Mouse (Mus musculus): ENCODE results near the gene Sult6b1. TPM values are rescaled to one million over a fixed set of nuclear protein-coding genes. Genes with fewer than 3 reads are reported as not detected.
A peak's percentile ranks its signal among the peaks of the same experiment; 100 is the strongest.

Sult6b1 gene
- polyA plus RNA-seq (2012; rRNA removed) (0.11 TPM in 1 of 2 replicates, not detected in the other), polyA plus RNA-seq (2014; fragmentation: Nextera tagmentation; extraction: Ambion mirVana) (0.11 and 0.15 TPM in 2 replicates)

DNA sequence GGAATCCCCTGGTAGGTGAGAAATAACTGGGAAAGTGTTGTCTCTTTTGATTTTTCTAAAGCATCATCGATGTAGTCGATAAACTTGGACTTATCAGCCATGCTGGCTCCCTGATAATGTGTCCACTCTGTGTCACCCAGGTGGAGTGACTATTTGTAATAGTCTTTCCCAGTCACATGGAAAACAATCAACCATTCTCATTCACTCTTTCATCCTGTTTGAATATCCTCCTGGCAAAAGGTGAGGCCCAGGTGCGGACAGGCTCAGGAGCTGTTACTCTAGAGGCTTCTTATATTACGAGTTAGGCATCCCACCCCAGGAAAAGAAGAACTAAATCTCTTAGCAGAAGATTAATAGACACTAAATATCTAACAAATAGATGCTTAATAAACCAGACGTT, at the start of gene Sult6b1:
Sult6b1 (minus strand) TSS at position 101 of the 400 bp plus-strand sequence.
- Histone ChIP-seq H3K4me3 (replicated peaks; ENCODE audit: low read length) (no peak within 1 kb of the TSS), H3K27me3 (ENCODE audit: control insufficient read depth, insufficient read depth, low read length) (no peaks in the 10 kb centered on the region), H3K36me3 (ENCODE audit: control insufficient read depth, insufficient read depth, low read length) (no peaks in the 10 kb centered on the region), H3K9ac (ENCODE audit: low read depth, low read length, severe bottlenecking) (no peak within 1 kb of the TSS), H3K4me2 (replicated peaks; ENCODE audit: low read depth, low read length, severe bottlenecking) (no peak within 1 kb of the TSS), H3K4me1 (ENCODE audit: control insufficient read depth, insufficient read depth, low read length) (no peaks in the 10 kb centered on the region), H3K27ac (replicated peaks; ENCODE audit: low read depth, low read length) (no peak within 1 kb of the TSS), H3K9me3 (ENCODE audit: control insufficient read depth, low read length) (no peaks in the 10 kb centered on the region)
- TF ChIP-seq POLR2A (IDR thresholded peaks at IDR 0.05; ENCODE audit: borderline replicate concordance, extremely low read depth, insufficient read depth, insufficient read length): no peak
- whole genome bisulfite sequencing: 79% methylated on average over 5 of the region's 5 CpGs
- ATAC-seq (ENCODE audit: low FRiP score, low read depth): no peak
- no peak for DNase-seq (ENCODE audit: low spot score)

DNA sequence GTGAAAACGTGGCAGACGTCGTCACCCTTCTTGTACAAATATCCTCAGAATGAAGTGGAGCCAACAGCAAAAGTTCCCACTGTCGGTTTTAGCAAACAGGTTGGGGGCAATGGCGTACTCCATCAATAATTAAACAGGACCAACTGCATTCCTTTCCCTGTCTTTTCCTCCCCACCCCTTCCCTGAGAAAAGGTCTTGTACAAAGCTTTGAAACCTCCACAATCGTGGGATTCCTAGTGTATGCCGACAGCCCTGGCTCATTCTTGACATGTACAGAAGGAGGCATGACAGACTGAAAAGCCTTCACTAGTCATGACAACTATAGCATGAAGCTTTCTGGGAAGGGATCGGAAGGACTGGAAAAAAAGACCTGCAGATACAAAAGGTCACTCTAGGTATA, 46.4 kb upstream of the Sult6b1 start:
- no peak for TF ChIP-seq POLR2A (IDR thresholded peaks at IDR 0.05; ENCODE audit: borderline replicate concordance, extremely low read depth, insufficient read depth, insufficient read length)
- DNase-seq (ENCODE audit: low spot score): peak; percentile 11
- ATAC-seq (ENCODE audit: low FRiP score, low read depth): no peak
- Histone ChIP-seq H3K4me2 (replicated peaks; ENCODE audit: low read depth, low read length, severe bottlenecking) (no peak overlapping the region), H3K9ac (ENCODE audit: low read depth, low read length, severe bottlenecking) (no peak overlapping the region), H3K4me1 (ENCODE audit: control insufficient read depth, insufficient read depth, low read length) (no peaks in the 10 kb centered on the region), H3K27me3 (ENCODE audit: control insufficient read depth, insufficient read depth, low read length) (no peaks in the 10 kb centered on the region), H3K27ac (replicated peaks; ENCODE audit: low read depth, low read length) (no peak overlapping the region), H3K36me3 (ENCODE audit: control insufficient read depth, insufficient read depth, low read length) (peaks cover 81% of the 10 kb centered on the region), H3K4me3 (replicated peaks; ENCODE audit: low read length) (no peak overlapping the region), H3K9me3 (ENCODE audit: control insufficient read depth, low read length) (no peaks in the 10 kb centered on the region)
- WGBS: 83% methylated on average over 8 of the region's 8 CpGs

DNA sequence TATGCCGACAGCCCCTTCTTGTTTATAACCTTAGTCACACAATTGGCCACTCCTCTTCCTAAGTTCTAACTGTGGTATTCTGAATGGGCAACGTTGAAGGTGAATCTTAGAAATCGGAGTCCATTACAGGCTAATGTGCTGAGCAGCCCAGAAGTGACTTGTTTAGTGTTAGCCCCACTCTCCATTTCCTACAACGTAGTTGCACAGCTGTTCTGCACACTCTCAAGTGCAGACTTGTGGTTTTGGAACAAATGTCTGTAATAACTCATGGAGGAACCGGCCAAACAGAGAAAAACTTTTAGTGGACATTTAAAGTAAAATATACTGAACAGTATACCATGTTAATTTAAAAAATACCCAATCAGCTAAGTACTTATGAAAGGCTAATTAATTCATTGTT, 45.3 kb upstream of the Sult6b1 start:
- Histone ChIP-seq H3K27me3 (ENCODE audit: control insufficient read depth, insufficient read depth, low read length) (no peaks in the 10 kb centered on the region), H3K36me3 (ENCODE audit: control insufficient read depth, insufficient read depth, low read length) (peaks cover 82% of the 10 kb centered on the region), H3K27ac (replicated peaks; ENCODE audit: low read depth, low read length) (no peak overlapping the region), H3K4me3 (replicated peaks; ENCODE audit: low read length) (no peak overlapping the region), H3K9me3 (ENCODE audit: control insufficient read depth, low read length) (no peaks in the 10 kb centered on the region), H3K9ac (ENCODE audit: low read depth, low read length, severe bottlenecking) (no peak overlapping the region), H3K4me2 (replicated peaks; ENCODE audit: low read depth, low read length, severe bottlenecking) (no peak overlapping the region), H3K4me1 (ENCODE audit: control insufficient read depth, insufficient read depth, low read length) (no peaks in the 10 kb centered on the region)
- ATAC-seq (ENCODE audit: low FRiP score, low read depth): no peak
- DNase-seq (ENCODE audit: low spot score): no peak
- no peak for TF ChIP-seq POLR2A (IDR thresholded peaks at IDR 0.05; ENCODE audit: borderline replicate concordance, extremely low read depth, insufficient read depth, insufficient read length)
- WGBS: 92% methylated on average over 5 of the region's 5 CpGs

- no peak for TF ChIP-seq POLR2A (IDR thresholded peaks at IDR 0.05; ENCODE audit: borderline replicate concordance, extremely low read depth, insufficient read depth, insufficient read length)
- no peaks in the 10 kb centered on the region for H3K9me3 ChIP-seq (ENCODE audit: control insufficient read depth, low read length)
- H3K4me2 ChIP-seq (replicated peaks; ENCODE audit: low read depth, low read length, severe bottlenecking): no peak overlapping the region
- DNase-seq (ENCODE audit: low spot score) (no peak), ATAC-seq (ENCODE audit: low FRiP score, low read depth) (no peak)
- no peak overlapping the region for H3K27ac ChIP-seq (replicated peaks; ENCODE audit: low read depth, low read length)
- H3K4me3 ChIP-seq (replicated peaks; ENCODE audit: low read length): no peak overlapping the region
- no peaks in the 10 kb centered on the region for H3K27me3 ChIP-seq (ENCODE audit: control insufficient read depth, insufficient read depth, low read length)
- peaks cover 83% of the 10 kb centered on the region for H3K36me3 ChIP-seq (ENCODE audit: control insufficient read depth, insufficient read depth, low read length)
- no peaks in the 10 kb centered on the region for H3K4me1 ChIP-seq (ENCODE audit: control insufficient read depth, insufficient read depth, low read length)
- no peak overlapping the region for H3K9ac ChIP-seq (ENCODE audit: low read depth, low read length, severe bottlenecking)
- 86% methylated on average over 5 of the region's 5 CpGs for WGBS
These were observed 44.4 kb upstream of the Sult6b1 start for GRCm38 (mm10) chr17:78951225-78951624.

DNA sequence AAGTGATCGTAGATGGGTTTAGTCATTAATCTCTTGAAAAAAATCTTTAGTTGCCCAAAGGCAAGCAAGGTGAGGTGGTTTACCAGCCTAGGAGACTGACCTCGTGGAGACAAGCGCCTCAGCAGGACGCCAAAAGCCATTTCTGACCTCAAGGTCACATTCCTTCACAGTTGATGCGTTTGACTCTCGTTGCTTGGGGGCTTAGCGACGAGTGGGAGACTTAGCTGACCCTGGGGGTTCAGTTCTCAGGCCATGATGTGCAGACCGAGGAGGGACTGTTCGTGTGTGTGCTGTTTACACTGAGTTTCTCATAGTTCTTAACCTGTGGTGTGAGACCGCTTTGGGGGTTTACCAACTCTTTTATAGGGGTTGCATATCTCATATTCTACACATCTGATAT, 35.8 kb upstream of the Sult6b1 start:
- H3K4me1 ChIP-seq (ENCODE audit: control insufficient read depth, insufficient read depth, low read length): peaks cover 2% of the 10 kb centered on the region
- DNase-seq (ENCODE audit: low spot score) (no peak), ATAC-seq (ENCODE audit: low FRiP score, low read depth) (no peak)
- no peaks in the 10 kb centered on the region for H3K9me3 ChIP-seq (ENCODE audit: control insufficient read depth, low read length)
- no peak overlapping the region for H3K9ac ChIP-seq (ENCODE audit: low read depth, low read length, severe bottlenecking)
- H3K27ac ChIP-seq (replicated peaks; ENCODE audit: low read depth, low read length): no peak overlapping the region
- H3K27me3 ChIP-seq (ENCODE audit: control insufficient read depth, insufficient read depth, low read length): no peaks in the 10 kb centered on the region
- no peak overlapping the region for H3K4me3 ChIP-seq (replicated peaks; ENCODE audit: low read length)
- no peak for TF ChIP-seq POLR2A (IDR thresholded peaks at IDR 0.05; ENCODE audit: borderline replicate concordance, extremely low read depth, insufficient read depth, insufficient read length)
- 65% methylated on average over 11 of the region's 11 CpGs for WGBS
- no peak overlapping the region for H3K4me2 ChIP-seq (replicated peaks; ENCODE audit: low read depth, low read length, severe bottlenecking)
- H3K36me3 ChIP-seq (ENCODE audit: control insufficient read depth, insufficient read depth, low read length): peaks cover 33% of the 10 kb centered on the region

DNA sequence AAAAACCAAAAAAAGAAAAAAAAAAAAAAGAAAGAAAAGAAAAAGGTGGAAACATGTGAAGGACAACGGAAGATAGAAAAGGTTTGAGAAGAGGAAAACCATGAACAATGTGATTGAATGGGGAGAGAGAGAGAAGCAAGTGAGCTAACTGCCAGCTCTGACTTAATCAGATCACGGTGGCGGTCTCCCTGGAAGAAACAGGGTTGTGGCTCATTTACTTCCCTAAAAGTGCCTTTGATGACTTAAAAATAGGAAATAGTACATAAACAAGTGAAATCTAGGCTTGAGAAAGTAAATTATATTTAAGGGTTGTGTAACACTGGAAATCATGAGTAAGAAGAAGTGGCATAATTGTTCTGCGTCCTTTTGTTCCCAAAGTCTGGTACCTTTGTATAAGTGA, 32.1 kb upstream of the Sult6b1 start:
- no peak overlapping the region for H3K4me3 ChIP-seq (replicated peaks; ENCODE audit: low read length)
- H3K27me3 ChIP-seq (ENCODE audit: control insufficient read depth, insufficient read depth, low read length): no peaks in the 10 kb centered on the region
- H3K4me1 ChIP-seq (ENCODE audit: control insufficient read depth, insufficient read depth, low read length): peaks cover 5% of the 10 kb centered on the region
- H3K27ac ChIP-seq (replicated peaks; ENCODE audit: low read depth, low read length): no peak overlapping the region
- 89% methylated on average over 4 of the region's 4 CpGs for WGBS
- DNase-seq (ENCODE audit: low spot score): no peak
- H3K9ac ChIP-seq (ENCODE audit: low read depth, low read length, severe bottlenecking): no peak overlapping the region
- peaks cover 24% of the 10 kb centered on the region for H3K36me3 ChIP-seq (ENCODE audit: control insufficient read depth, insufficient read depth, low read length)
- H3K4me2 ChIP-seq (replicated peaks; ENCODE audit: low read depth, low read length, severe bottlenecking): no peak overlapping the region
- no peaks in the 10 kb centered on the region for H3K9me3 ChIP-seq (ENCODE audit: control insufficient read depth, low read length)
- no peak for ATAC-seq (ENCODE audit: low FRiP score, low read depth)
- no peak for TF ChIP-seq POLR2A (IDR thresholded peaks at IDR 0.05; ENCODE audit: borderline replicate concordance, extremely low read depth, insufficient read depth, insufficient read length)
